Mouse (Mus musculus): ENCODE measurements at regions not wholly inside any gene's neighbourhood (a gene's known extent, or its start where the extent isn't known, plus 50 kb on each side); places are given as distances from the start of the nearest gene placed in this dataset.

DNA sequence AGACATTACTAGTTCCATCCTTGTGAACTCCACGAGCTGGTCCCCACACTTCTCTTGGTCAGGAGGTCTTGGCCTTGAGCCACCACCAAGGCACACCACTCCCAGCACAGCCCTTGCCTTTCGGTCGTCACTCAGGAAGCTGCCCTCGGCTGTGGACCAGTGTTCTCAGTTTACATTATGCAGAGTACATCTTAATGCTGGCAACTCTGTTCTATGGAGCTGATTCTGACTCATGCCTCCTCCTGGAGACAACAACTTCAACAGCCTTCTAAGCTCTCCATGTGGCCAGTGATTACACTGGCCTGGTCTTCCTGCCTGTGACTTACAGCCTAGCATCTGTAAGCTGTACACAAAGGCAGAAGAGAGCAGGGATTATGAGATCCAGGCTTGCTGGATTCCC, 272.2 kb upstream of the Eef2kmt start:
- TF ChIP-seq CTCF (conservative IDR thresholded peaks at IDR 0.05; ENCODE audit: insufficient read depth, insufficient read length, low read depth, low read length) (no peak), POLR2A (IDR thresholded peaks at IDR 0.05; ENCODE audit: low read depth, low read length) (no peak)
